Mouse (Mus musculus): ENCODE results near the gene Pigz.

DNA sequence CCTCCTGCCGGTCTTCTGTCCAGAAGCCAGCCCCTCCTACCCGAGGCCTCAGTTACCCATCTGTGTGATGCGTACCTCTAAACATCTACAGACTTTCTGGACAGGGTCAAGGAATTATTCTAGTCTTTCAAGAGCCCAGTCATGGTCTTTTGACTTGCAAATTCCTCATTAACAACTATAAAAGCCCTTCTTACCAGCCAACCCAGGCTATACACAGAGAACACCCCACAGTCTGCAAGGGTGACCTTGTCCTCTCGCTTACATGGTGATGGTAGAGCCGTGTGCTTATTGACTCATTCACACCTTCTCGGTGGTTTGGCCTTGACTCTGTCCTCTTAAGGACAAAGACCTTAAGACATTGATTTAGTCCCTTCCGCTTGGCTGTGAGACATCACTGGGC lies 42.7 kb upstream of the Pigz start:
- TF ChIP-seq CTCF (IDR thresholded peaks at IDR 0.05 in 2 of 3, conservative IDR thresholded peaks at IDR 0.05 in 1 of 3; ENCODE audit: control insufficient read depth in 1 of 3, insufficient read depth in 1 of 3, low read depth in 2 of 3, low read length in 3 of 3, poor library complexity in 1 of 3, severe bottlenecking in 1 of 3) (no peak), UBTF (IDR thresholded peaks at IDR 0.05; ENCODE audit: borderline replicate concordance, insufficient read depth, low read depth, low read length) (no peak), ZC3H11A (IDR thresholded peaks at IDR 0.05; ENCODE audit: low read depth, low read length) (no peak), MAX (IDR thresholded peaks at IDR 0.05; ENCODE audit: low read length) (no peak), NRF1 (IDR thresholded peaks at IDR 0.05; ENCODE audit: insufficient read depth, low read depth, low read length, poor library complexity, severe bottlenecking) (no peak), ZKSCAN1 (IDR thresholded peaks at IDR 0.05; ENCODE audit: low read depth, low read length) (no peak), POLR2A (IDR thresholded peaks at IDR 0.05; ENCODE audit: control insufficient read depth in 1 of 2, insufficient read depth in 1 of 2, low read depth in 1 of 2, low read length in 2 of 2, poor library complexity in 1 of 2) (no peak), GATA1 (IDR thresholded peaks at IDR 0.05; ENCODE audit: low read depth, low read length) (no peak), SMC3 (IDR thresholded peaks at IDR 0.05; ENCODE audit: low read depth, low read length) (no peak), E2F4 (IDR thresholded peaks at IDR 0.05; ENCODE audit: borderline replicate concordance, low read depth, low read length) (no peak), CHD1 (IDR thresholded peaks at IDR 0.05; ENCODE audit: low read depth, low read length) (no peak)

Data from MEL (cell line).